Mouse (Mus musculus) kidney, adult 2 months (tissue): Measurements from ENCODE around the gene Bbs10. TPM values are rescaled to one million over a fixed set of nuclear protein-coding genes. Genes with fewer than 3 reads are reported as not detected.

Source experiments
- DNase-seq: peaks from one replicate; pipeline ENCODE4 v3.0.0; 2021
- H3K27ac ChIP-seq: fragments of 200-500 bp; 2 replicates; pipeline ENCODE4 v1.5.1; 2012; ENCODE audit warnings: low read depth, low read length, control low read depth, inconsistent platforms; ENCODE audit not compliant: insufficient read depth
- H3K27me3 ChIP-seq: fragments of 200-500 bp; replicated peaks from 2 replicates; pipeline ENCODE4 v1.6.1; 2012; ENCODE audit warnings: mild to moderate bottlenecking, moderate library complexity, low read length, inconsistent platforms; ENCODE audit not compliant: control insufficient read depth, insufficient read depth
- H3K36me3 ChIP-seq: fragments of 200-500 bp; 2 replicates; pipeline ENCODE4 v1.6.1; 2012; ENCODE audit warnings: mild to moderate bottlenecking, moderate library complexity, low read length, inconsistent platforms; ENCODE audit not compliant: control insufficient read depth, insufficient read depth
- H3K4me1 ChIP-seq: fragments of 200-500 bp; 2 replicates; pipeline ENCODE4 v1.6.1; 2011; ENCODE audit warnings: low read length; ENCODE audit not compliant: control insufficient read depth, insufficient read depth
- H3K4me3 ChIP-seq: fragments of 200-500 bp; 2 replicates; pipeline ENCODE4 v1.5.1; 2011; ENCODE audit warnings: mild to moderate bottlenecking, low read depth, low read length, control low read depth; ENCODE audit not compliant: insufficient read depth
- CTCF ChIP-seq: fragments of 200-500 bp; conservative IDR thresholded peaks from 2 replicates; pipeline ENCODE4 v1.5.1; 2011; ENCODE audit warnings: low read depth, mild to moderate bottlenecking, control low read depth, low read length, moderate library complexity, mixed read lengths; ENCODE audit not compliant: insufficient read depth, insufficient read length
- POLR2A ChIP-seq: fragments of 200-500 bp; IDR thresholded peaks from one replicate; pipeline ENCODE4 v1.6.1; 2011; ENCODE audit warnings: low read depth, low read length, control low read depth
- WGBS: fragments of 180-500 bp; shearing (Covaris S2); methylation state at CpG from one replicate; pipeline ENCODE4 v1.1.7; 2018; 5-methylcytosine and 5-hydroxymethylcytosine counted together
- polyA plus RNA-seq: library from polyadenylated mRNA; depleted of rRNA; stranded (reverse); fragments of >200 nt; gene quantifications from 2 replicates; pipeline ENCODE4 v1.2.3, GENCODE M21; 2012

Gene Bbs10
- polyA plus RNA-seq, 1 experiment = 1.7 TPM

- TF ChIP-seq POLR2A = no peak
- no peak for TF ChIP-seq CTCF
- Histone ChIP-seq H3K36me3 (no peaks in the 10 kb centered on the region), H3K27ac (no peak overlapping the region), H3K4me1 (peaks cover 2% of the 10 kb centered on the region; the same call in 1 of the 2 replicates), H3K4me3 (no peak overlapping the region), H3K27me3 (no peaks in the 10 kb centered on the region)
- no peak for DNase-seq
- WGBS = 69% methylated on average over 6 of the region's 6 CpGs
These were observed 4.0 kb downstream of the Bbs10 start for GRCm38 (mm10) chr10:111302486-111302885.

- TF ChIP-seq CTCF = no peak
- DNase-seq = no peak
- no peaks in the 10 kb centered on the region for H3K36me3 ChIP-seq
- no peaks in the 10 kb centered on the region for H3K4me1 ChIP-seq
- 91% methylated on average over 13 of the region's 13 CpGs for WGBS
- no peak overlapping the region for H3K27ac ChIP-seq
- no peaks in the 10 kb centered on the region for H3K27me3 ChIP-seq
- H3K4me3 ChIP-seq = no peak overlapping the region
These were observed 10.5 kb downstream of the Bbs10 start for GRCm38 (mm10) chr10:111308850-111309501.

- TF ChIP-seq CTCF = no peak
- TF ChIP-seq POLR2A = no peak
- 74% methylated on average over 6 of the region's 6 CpGs for WGBS
- no peaks in the 10 kb centered on the region for H3K36me3 ChIP-seq
These were observed 14.8 kb downstream of the Bbs10 start for GRCm38 (mm10) chr10:111313282-111313681.

GRCm38 (mm10) chr10:111314636-111315395, 16.3 kb downstream of the Bbs10 start:
- Histone ChIP-seq H3K27ac (no peak overlapping the region), H3K4me1 (no peaks in the 10 kb centered on the region), H3K27me3 (no peaks in the 10 kb centered on the region), H3K36me3 (no peaks in the 10 kb centered on the region), H3K4me3 (no peak overlapping the region)
- WGBS = 77% methylated on average over 10 of the region's 10 CpGs
- no peak for TF ChIP-seq CTCF
- TF ChIP-seq POLR2A = no peak
- peak; percentile 17 for DNase-seq

More at GRCm38 (mm10) chr10:111313282-111313681, 14.8 kb downstream of the Bbs10 start:
- H3K27ac ChIP-seq = no peak overlapping the region
- H3K4me3 ChIP-seq = no peak overlapping the region
- DNase-seq = no peak
- no peaks in the 10 kb centered on the region for H3K27me3 ChIP-seq
- no peaks in the 10 kb centered on the region for H3K4me1 ChIP-seq

- no peaks in the 10 kb centered on the region for H3K4me1 ChIP-seq
- H3K4me3 ChIP-seq = no peak overlapping the region
- no peaks in the 10 kb centered on the region for H3K36me3 ChIP-seq
- no peak for DNase-seq
- no peaks in the 10 kb centered on the region for H3K27me3 ChIP-seq
- 70% methylated on average over 3 of the region's 3 CpGs for WGBS
- H3K27ac ChIP-seq = no peak overlapping the region
- TF ChIP-seq POLR2A (no peak), CTCF (no peak)
These were observed 17.5 kb downstream of the Bbs10 start for GRCm38 (mm10) chr10:111315940-111316339.

- WGBS = 74% methylated on average over 3 of the region's 3 CpGs
- no peaks in the 10 kb centered on the region for H3K27me3 ChIP-seq
- H3K36me3 ChIP-seq = no peaks in the 10 kb centered on the region
- peak; percentile 22 for DNase-seq
- no peaks in the 10 kb centered on the region for H3K4me1 ChIP-seq
- H3K27ac ChIP-seq = no peak overlapping the region
- H3K4me3 ChIP-seq = no peak overlapping the region
- TF ChIP-seq CTCF = no peak
These were observed 19.5 kb downstream of the Bbs10 start for GRCm38 (mm10) chr10:111318021-111318420.

- no peak overlapping the region for H3K27ac ChIP-seq
- no peak overlapping the region for H3K4me3 ChIP-seq
- H3K27me3 ChIP-seq = no peaks in the 10 kb centered on the region
- no peaks in the 10 kb centered on the region for H3K36me3 ChIP-seq
- TF ChIP-seq POLR2A (no peak), CTCF (no peak)
- H3K4me1 ChIP-seq = no peaks in the 10 kb centered on the region
- no peak for DNase-seq
- WGBS = 94% methylated on average over 9 of the region's 9 CpGs
These were observed 20.5 kb downstream of the Bbs10 start for GRCm38 (mm10) chr10:111318805-111319500.
